Mouse (Mus musculus) lung, postnatal 10 days (tissue): Measurements from ENCODE around the gene Olfr1154.

ENCODE experiments used
- DNase-seq: peaks from one replicate; pipeline ENCODE4 v3.0.0; 2021

Gene Olfr1154

DNA sequence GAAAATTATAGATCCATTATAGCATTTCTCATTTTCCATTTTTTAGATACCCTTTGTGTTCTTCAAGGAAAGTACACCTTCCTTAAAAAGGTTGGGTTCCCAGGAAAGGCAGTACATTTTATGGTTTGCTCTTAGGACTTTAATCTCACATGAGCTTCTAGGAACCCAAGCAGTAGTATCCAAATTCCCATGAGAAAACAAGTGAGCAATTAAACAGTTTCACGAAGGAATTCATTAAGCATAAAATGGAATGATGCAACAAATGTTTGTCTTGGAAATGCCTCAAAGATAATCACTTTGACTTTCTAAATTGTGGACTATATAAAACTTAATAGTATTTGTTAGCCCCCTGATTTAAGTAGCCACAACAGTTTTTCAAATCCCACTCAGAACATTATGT, at the start of gene Olfr1154:
Olfr1154 (minus strand) TSS at position 101 of the 400 bp plus-strand sequence.
- no peak for DNase-seq

GRCm38 (mm10) chr2:87953000-87953399, 48.0 kb upstream of the Olfr1154 start, which contains the start of gene Olfr1156:
Gene Olfr1156, minus strand, starts transcription at chr2:87953100.
- DNase-seq: no peak

- no peak for DNase-seq
These were observed 40.1 kb upstream of the Olfr1154 start, which contains the start of gene Olfr1155 for GRCm38 (mm10) chr2:87945037-87945436. Gene Olfr1155, minus strand, starts transcription at chr2:87945137.

DNA sequence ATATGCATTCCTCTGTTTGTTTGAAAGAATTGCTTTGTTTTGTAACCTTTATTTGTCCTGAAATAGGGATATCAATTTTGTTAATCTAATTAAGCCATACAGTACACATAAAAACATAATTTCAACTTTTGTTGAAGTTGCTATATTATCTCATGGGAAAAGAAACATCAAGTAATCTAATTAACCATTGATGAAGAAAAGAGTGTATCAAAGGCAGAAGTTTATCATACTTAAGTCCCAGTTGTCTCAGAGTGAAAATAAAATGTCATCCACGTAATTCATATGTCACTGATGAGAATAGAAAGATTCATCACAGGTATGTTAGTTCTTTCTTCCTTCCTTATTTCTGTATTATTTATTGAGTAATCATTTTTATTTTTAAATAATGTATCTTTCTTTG, 10.3 kb downstream of the Olfr1154 start, which contains the start of gene Olfr1153:
Olfr1153 (plus strand) TSS at position 301 of the 400 bp plus-strand sequence.
- DNase-seq: no peak

GRCm38 (mm10) chr2:87866192-87866591, 38.8 kb downstream of the Olfr1154 start, which contains the start of gene Olfr1152:
Gene Olfr1152, plus strand, starts transcription at chr2:87866492.
- no peak for DNase-seq

- no peak for DNase-seq
These were observed 49.4 kb downstream of the Olfr1154 start, which contains the start of gene Olfr1151 for GRCm38 (mm10) chr2:87855562-87855961. Gene Olfr1151, plus strand, starts transcription at chr2:87855862.
